Mouse (Mus musculus) ovary, adult 2 months (tissue): ENCODE data around the gene Gm11116. TPM values are rescaled to one million over a fixed set of nuclear protein-coding genes. Genes with fewer than 3 reads are reported as not detected.

ENCODE experiments used
- polyA plus RNA-seq: library from polyadenylated mRNA; depleted of rRNA; stranded (reverse); fragments of >200 nt; gene quantifications from 2 replicates; pipeline ENCODE4 v1.2.3, GENCODE M21; 2012; rRNA removed

Gm11116 gene
- not detected in 2 replicates for polyA plus RNA-seq

GRCm38 (mm10) chr5:88111430-88111829, at the start of gene Gm11116:
TSS of gene Gm11116 (minus strand) at chr5:88111530.

GRCm38 (mm10) chr5:88153999-88154398, 42.7 kb upstream of the Gm11116 start, which contains the start of gene Gm11115:
TSS of gene Gm11115 (minus strand) at chr5:88154099.

GRCm38 (mm10) chr5:88086256-88086655, 25.1 kb downstream of the Gm11116 start, which contains the start of gene Smr2:
TSS of gene Smr2 (plus strand) at chr5:88086556.

Other genes with a start within 250 kb of the Gm11116 start
- gene Odam, start 226.5 kb downstream of the Gm11116 start, polyA plus RNA-seq: not detected in 2 replicates
- not detected in 2 replicates for gene Csn3, start 186.0 kb downstream of the Gm11116 start, polyA plus RNA-seq
- gene 2310003L06Rik, start 142.1 kb downstream of the Gm11116 start, polyA plus RNA-seq: not detected in 2 replicates
- gene Gm28434, start 142.0 kb downstream of the Gm11116 start, polyA plus RNA-seq: not detected in 2 replicates
- gene Cabs1, start 132.1 kb downstream of the Gm11116 start, polyA plus RNA-seq: not detected in 2 replicates
- gene Smr3a, start 109.0 kb downstream of the Gm11116 start, polyA plus RNA-seq: not detected in 2 replicates
- not detected in 2 replicates for gene Smr2, start 25.0 kb downstream of the Gm11116 start, polyA plus RNA-seq
- gene Gm11115, start 42.6 kb upstream of the Gm11116 start, polyA plus RNA-seq: not detected in 2 replicates
- not detected in 2 replicates for gene Gm7714, start 157.4 kb upstream of the Gm11116 start, polyA plus RNA-seq
- not detected in 2 replicates for gene Prol1, start 205.8 kb upstream of the Gm11116 start, polyA plus RNA-seq